Mouse (Mus musculus): ENCODE data around the gene Akap13.
"Not testable (repeated sequence)": the region's sequence is repeated elsewhere in the genome, so short reads cannot be mapped to it uniquely, and the experiment has no call there.

Gene Akap13

GRCm38 (mm10) chr7:75596058-75596748, 140.9 kb downstream of the Akap13 start:
- DNase-seq (ENCODE audit: low read depth, low spot score), result no peak

- no peak for DNase-seq (ENCODE audit: low read depth, low spot score)
These were observed 142.5 kb downstream of the Akap13 start for GRCm38 (mm10) chr7:75597840-75598239.

GRCm38 (mm10) chr7:75600360-75601075, 145.2 kb downstream of the Akap13 start:
- DNase-seq (ENCODE audit: low read depth, low spot score), result no peak

- DNase-seq (ENCODE audit: low read depth, low spot score), result no peak
These were observed 151.9 kb downstream of the Akap13 start for GRCm38 (mm10) chr7:75607248-75607647.

- DNase-seq (ENCODE audit: low read depth, low spot score), result no peak
These were observed 153.4 kb downstream of the Akap13 start for GRCm38 (mm10) chr7:75608716-75609115.

- DNase-seq (ENCODE audit: low read depth, low spot score), result no peak
These were observed 154.3 kb downstream of the Akap13 start for GRCm38 (mm10) chr7:75609456-75610262.

GRCm38 (mm10) chr7:75610391-75610790, 155.1 kb downstream of the Akap13 start:
- DNase-seq (ENCODE audit: low read depth, low spot score), result no peak

- DNase-seq (ENCODE audit: low read depth, low spot score), result no peak
These were observed 156.1 kb downstream of the Akap13 start for GRCm38 (mm10) chr7:75611261-75611950.

GRCm38 (mm10) chr7:75612000-75612682, 156.8 kb downstream of the Akap13 start:
- DNase-seq (ENCODE audit: low read depth, low spot score), result peak; percentile 86

GRCm38 (mm10) chr7:75612683-75613053, 157.3 kb downstream of the Akap13 start:
- no peak for DNase-seq (ENCODE audit: low read depth, low spot score)

- DNase-seq (ENCODE audit: low read depth, low spot score), result no peak
These were observed 157.9 kb downstream of the Akap13 start for GRCm38 (mm10) chr7:75613240-75613639.

- no peak for DNase-seq (ENCODE audit: low read depth, low spot score)
These were observed 159.5 kb downstream of the Akap13 start for GRCm38 (mm10) chr7:75614826-75615225.

GRCm38 (mm10) chr7:75617246-75617645, 161.9 kb downstream of the Akap13 start:
- DNase-seq (ENCODE audit: low read depth, low spot score), result not testable (repeated sequence)

- DNase-seq (ENCODE audit: low read depth, low spot score), result no peak
These were observed 163.4 kb downstream of the Akap13 start for GRCm38 (mm10) chr7:75618699-75619098.

- DNase-seq (ENCODE audit: low read depth, low spot score), result no peak
These were observed 164.5 kb downstream of the Akap13 start for GRCm38 (mm10) chr7:75619875-75620274.

GRCm38 (mm10) chr7:75620395-75620960, 165.1 kb downstream of the Akap13 start:
- DNase-seq (ENCODE audit: low read depth, low spot score), result no peak

GRCm38 (mm10) chr7:75620976-75621375, 165.6 kb downstream of the Akap13 start:
- no peak for DNase-seq (ENCODE audit: low read depth, low spot score)

- DNase-seq (ENCODE audit: low read depth, low spot score), result no peak
These were observed 172.5 kb downstream of the Akap13 start for GRCm38 (mm10) chr7:75627831-75628230.

GRCm38 (mm10) chr7:75629669-75630068, 174.3 kb downstream of the Akap13 start:
- no peak for DNase-seq (ENCODE audit: low read depth, low spot score)

GRCm38 (mm10) chr7:75632941-75633340, 177.6 kb downstream of the Akap13 start:
- DNase-seq (ENCODE audit: low read depth, low spot score), result no peak

GRCm38 (mm10) chr7:75633393-75633792, 178.1 kb downstream of the Akap13 start:
- no peak for DNase-seq (ENCODE audit: low read depth, low spot score)
